Mouse (Mus musculus): ENCODE measurements around the gene Kcnq2. TPM values are rescaled to one million over a fixed set of nuclear protein-coding genes. Genes with fewer than 3 reads are reported as not detected.

Kcnq2 gene
- polyA plus RNA-seq, 1 experiment = not detected

DNA sequence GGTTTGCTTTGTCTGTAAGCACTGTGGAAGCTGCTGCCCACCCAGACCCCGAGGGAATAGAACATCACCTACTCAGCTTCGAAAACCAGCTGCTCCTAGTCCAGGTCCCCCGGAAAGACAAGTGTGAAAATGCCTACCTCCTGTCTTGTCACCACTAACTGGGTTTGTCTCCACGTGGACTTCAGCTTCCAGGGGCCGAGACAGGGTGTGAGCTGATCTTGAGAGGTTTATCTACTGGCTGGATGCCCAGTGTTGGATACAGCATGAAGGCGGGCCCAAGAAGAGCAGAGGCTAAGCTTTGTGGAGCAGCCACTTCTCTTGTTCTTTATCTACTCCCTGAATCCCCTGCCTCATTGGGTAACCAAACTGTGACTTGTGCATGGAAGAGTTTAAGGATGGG lies 101.8 kb downstream of the Kcnq2 start:
- TF ChIP-seq CTCF (IDR thresholded peaks at IDR 0.05; ENCODE audit: insufficient read depth, low read depth, low read length) (no peak), POLR2A (IDR thresholded peaks at IDR 0.05; ENCODE audit: insufficient read depth, low read depth, low read length) (no peak)
- H3K4me3 ChIP-seq (ENCODE audit: insufficient read depth, low read depth, low read length) = no peak overlapping the region
- H3K27ac ChIP-seq (ENCODE audit: insufficient read depth, low read depth, low read length) = no peak overlapping the region
- 73% methylated on average over 6 of the region's 6 CpGs for WGBS
- H3K4me1 ChIP-seq (ENCODE audit: control insufficient read depth, insufficient read depth, low read length) = peaks cover under 1% of the 10 kb centered on the region; the same call in 1 of the 2 replicates

- Histone ChIP-seq H3K4me1 (ENCODE audit: control insufficient read depth, insufficient read depth, low read length) (no peaks in the 10 kb centered on the region), H3K4me3 (ENCODE audit: insufficient read depth, low read depth, low read length) (no peak overlapping the region), H3K27ac (ENCODE audit: insufficient read depth, low read depth, low read length) (no peak overlapping the region)
- 67% methylated on average over 5 of the region's 5 CpGs for WGBS
- no peak for TF ChIP-seq POLR2A (IDR thresholded peaks at IDR 0.05; ENCODE audit: insufficient read depth, low read depth, low read length)
- peak; percentile 28; the same call in 1 of the 2 replicates for TF ChIP-seq CTCF (IDR thresholded peaks at IDR 0.05; ENCODE audit: insufficient read depth, low read depth, low read length)
Observed at GRCm38 (mm10) chr2:181032407-181032806, 102.7 kb downstream of the Kcnq2 start.

- 70% methylated on average over 11 of the region's 11 CpGs for WGBS
- Histone ChIP-seq H3K27ac (ENCODE audit: insufficient read depth, low read depth, low read length) (no peak overlapping the region), H3K4me3 (ENCODE audit: insufficient read depth, low read depth, low read length) (no peak overlapping the region), H3K4me1 (ENCODE audit: control insufficient read depth, insufficient read depth, low read length) (no peaks in the 10 kb centered on the region)
- TF ChIP-seq CTCF (IDR thresholded peaks at IDR 0.05; ENCODE audit: insufficient read depth, low read depth, low read length) (no peak), POLR2A (IDR thresholded peaks at IDR 0.05; ENCODE audit: insufficient read depth, low read depth, low read length) (no peak)
Observed at GRCm38 (mm10) chr2:181031406-181031934, 103.6 kb downstream of the Kcnq2 start.

Other genes with a start within 250 kb of the Kcnq2 start
- gene Ythdf1, start 214.4 kb downstream of the Kcnq2 start, polyA plus RNA-seq (2012; ENCODE audit: insufficient read depth, insufficient read length, low replicate concordance, missing spikeins) = not detected in 2 replicates
- not detected in 2 replicates for gene Birc7, start 206.3 kb downstream of the Kcnq2 start, polyA plus RNA-seq (2012; ENCODE audit: insufficient read depth, insufficient read length, low replicate concordance, missing spikeins)
- gene Nkain4, start 180.6 kb downstream of the Kcnq2 start, polyA plus RNA-seq (2012; ENCODE audit: insufficient read depth, insufficient read length, low replicate concordance, missing spikeins) = not detected in 2 replicates
- gene Arfgap1, start 168.1 kb downstream of the Kcnq2 start, polyA plus RNA-seq (2012; ENCODE audit: insufficient read depth, insufficient read length, low replicate concordance, missing spikeins) = not detected in 2 replicates
- not detected in 2 replicates for gene Col20a1, start 148.8 kb downstream of the Kcnq2 start, polyA plus RNA-seq (2012; ENCODE audit: insufficient read depth, insufficient read length, low replicate concordance, missing spikeins)
- gene Chrna4, start 91.8 kb downstream of the Kcnq2 start, polyA plus RNA-seq (2012; ENCODE audit: insufficient read depth, insufficient read length, low replicate concordance, missing spikeins) = not detected in 2 replicates
- 147 TPM in 1 of 2 replicates, not detected in the other for gene Eef1a2, start 21.7 kb upstream of the Kcnq2 start, polyA plus RNA-seq (2012; ENCODE audit: insufficient read depth, insufficient read length, low replicate concordance, missing spikeins)
- gene Ppdpf, start 51.9 kb upstream of the Kcnq2 start, polyA plus RNA-seq (2012; ENCODE audit: insufficient read depth, insufficient read length, low replicate concordance, missing spikeins) = not detected in 2 replicates
- not detected in 2 replicates for gene Ptk6, start 67.5 kb upstream of the Kcnq2 start, polyA plus RNA-seq (2012; ENCODE audit: insufficient read depth, insufficient read length, low replicate concordance, missing spikeins)
- gene Srms, start 77.9 kb upstream of the Kcnq2 start, polyA plus RNA-seq (2012; ENCODE audit: insufficient read depth, insufficient read length, low replicate concordance, missing spikeins) = not detected in 2 replicates
- not detected in 2 replicates for gene Fndc11, start 84.7 kb upstream of the Kcnq2 start, polyA plus RNA-seq (2012; ENCODE audit: insufficient read depth, insufficient read length, low replicate concordance, missing spikeins)
- not detected in 2 replicates for gene Helz2, start 106.7 kb upstream of the Kcnq2 start, polyA plus RNA-seq (2012; ENCODE audit: insufficient read depth, insufficient read length, low replicate concordance, missing spikeins)
- not detected in 2 replicates for gene Gmeb2, start 152.7 kb upstream of the Kcnq2 start, polyA plus RNA-seq (2012; ENCODE audit: insufficient read depth, insufficient read length, low replicate concordance, missing spikeins)
- gene Stmn3, start 179.2 kb upstream of the Kcnq2 start, polyA plus RNA-seq (2012; ENCODE audit: insufficient read depth, insufficient read length, low replicate concordance, missing spikeins) = not detected in 2 replicates
- gene Rtel1, start 184.4 kb upstream of the Kcnq2 start, polyA plus RNA-seq (2012; ENCODE audit: insufficient read depth, insufficient read length, low replicate concordance, missing spikeins) = not detected in 2 replicates
- gene Zgpat, start 229.6 kb upstream of the Kcnq2 start, polyA plus RNA-seq (2012; ENCODE audit: insufficient read depth, insufficient read length, low replicate concordance, missing spikeins) = 445 TPM in 1 of 2 replicates, not detected in the other
- not detected in 2 replicates for gene Arfrp1, start 230.1 kb upstream of the Kcnq2 start, polyA plus RNA-seq (2012; ENCODE audit: insufficient read depth, insufficient read length, low replicate concordance, missing spikeins)
- not detected in 2 replicates for gene Lime1, start 244.8 kb upstream of the Kcnq2 start, polyA plus RNA-seq (2012; ENCODE audit: insufficient read depth, insufficient read length, low replicate concordance, missing spikeins)